Mouse (Mus musculus) megakaryocyte, embryonic 14.5 days (primary cell): ENCODE data around the gene Upk1b. TPM values are rescaled to one million over a fixed set of nuclear protein-coding genes. Genes with fewer than 3 reads are reported as not detected.

ENCODE experiments used
- H3K27me3 ChIP-seq: replicated peaks from 2 replicates; pipeline ENCODE3; 2012; ENCODE audit warnings: inconsistent platforms
- H3K36me3 ChIP-seq: replicated peaks from 2 replicates; pipeline ENCODE3; 2012; ENCODE audit warnings: low read length, inconsistent platforms, mixed read lengths
- H3K4me1 ChIP-seq: 2 replicates; pipeline ENCODE4 v1.6.1; 2012; ENCODE audit warnings: inconsistent platforms
- H3K4me3 ChIP-seq: replicated peaks from 2 replicates; pipeline ENCODE3; 2012; ENCODE audit warnings: moderate library complexity, mild to moderate bottlenecking, inconsistent platforms
- H3K9me3 ChIP-seq: 2 replicates; pipeline ENCODE4 v1.6.1; 2012; ENCODE audit warnings: inconsistent platforms
- FLI1 ChIP-seq: IDR thresholded peaks from 2 replicates; pipeline ENCODE4 v1.6.1; 2012; ENCODE audit warnings: low read length, inconsistent platforms, mixed read lengths
- GATA1 ChIP-seq: IDR thresholded peaks from 3 replicates; pipeline ENCODE4 v1.6.1; 2012; ENCODE audit warnings: mixed read lengths, low read length, inconsistent platforms, borderline replicate concordance
- polyA plus RNA-seq: library from polyadenylated mRNA; stranded (reverse); fragments of >175 nt; gene quantifications from 2 replicates; pipeline ENCODE4 v1.2.3, GENCODE M21; 2012; ENCODE audit warnings: low replicate concordance; ENCODE audit not compliant: insufficient read depth

The Upk1b gene
- polyA plus RNA-seq, 1 experiment, result not detected

GRCm38 (mm10) chr16:38766671-38767070, 33.5 kb downstream of the Upk1b start:
- TF ChIP-seq GATA1 (no peak), FLI1 (no peak)
- no peaks in the 10 kb centered on the region for H3K9me3 ChIP-seq
- no peaks in the 10 kb centered on the region; the same call in 1 of the 2 replicates for H3K4me1 ChIP-seq
- H3K27me3 ChIP-seq, result peaks cover 3% of the 10 kb centered on the region
- H3K36me3 ChIP-seq, result no peaks in the 10 kb centered on the region
- no peak overlapping the region for H3K4me3 ChIP-seq

- peaks cover 3% of the 10 kb centered on the region for H3K27me3 ChIP-seq
- H3K9me3 ChIP-seq, result no peaks in the 10 kb centered on the region; the same call in 1 of the 2 replicates
These were observed 36.6 kb downstream of the Upk1b start for GRCm38 (mm10) chr16:38763508-38763907.

GRCm38 (mm10) chr16:38762401-38762800, 37.7 kb downstream of the Upk1b start:
- H3K4me1 ChIP-seq, result peaks cover 11% of the 10 kb centered on the region; the same call in 1 of the 2 replicates
- H3K27me3 ChIP-seq, result peaks cover 3% of the 10 kb centered on the region
- no peaks in the 10 kb centered on the region for H3K36me3 ChIP-seq
- no peaks in the 10 kb centered on the region; the same call in 1 of the 2 replicates for H3K9me3 ChIP-seq
- TF ChIP-seq GATA1 (no peak), FLI1 (no peak)
- no peak overlapping the region for H3K4me3 ChIP-seq

More at GRCm38 (mm10) chr16:38763508-38763907, 36.6 kb downstream of the Upk1b start:
- Histone ChIP-seq H3K36me3 (no peaks in the 10 kb centered on the region), H3K4me3 (no peak overlapping the region), H3K4me1 (peaks cover 8% of the 10 kb centered on the region; the same call in 1 of the 2 replicates)
- TF ChIP-seq FLI1, result no peak
- TF ChIP-seq GATA1, result no peak

GRCm38 (mm10) chr16:38761972-38762371, 38.2 kb downstream of the Upk1b start:
- peaks cover 14% of the 10 kb centered on the region for H3K4me1 ChIP-seq
- H3K9me3 ChIP-seq, result no peaks in the 10 kb centered on the region; the same call in 1 of the 2 replicates
- H3K36me3 ChIP-seq, result no peaks in the 10 kb centered on the region
- H3K4me3 ChIP-seq, result no peak overlapping the region
- no peak for TF ChIP-seq GATA1
- TF ChIP-seq FLI1, result no peak
- peaks cover 3% of the 10 kb centered on the region for H3K27me3 ChIP-seq

- Histone ChIP-seq H3K9me3 (no peaks in the 10 kb centered on the region; the same call in 1 of the 2 replicates), H3K36me3 (no peaks in the 10 kb centered on the region), H3K4me3 (no peak overlapping the region), H3K27me3 (peaks cover 3% of the 10 kb centered on the region), H3K4me1 (peaks cover 25% of the 10 kb centered on the region)
- TF ChIP-seq GATA1 (no peak), FLI1 (no peak)
These were observed 39.2 kb downstream of the Upk1b start for GRCm38 (mm10) chr16:38760834-38761375.

- Histone ChIP-seq H3K4me3 (no peak overlapping the region), H3K27me3 (peaks cover 3% of the 10 kb centered on the region), H3K36me3 (no peaks in the 10 kb centered on the region), H3K9me3 (no peaks in the 10 kb centered on the region; the same call in 1 of the 2 replicates), H3K4me1 (peaks cover 31% of the 10 kb centered on the region)
- TF ChIP-seq GATA1 (no peak), FLI1 (no peak)
These were observed 39.9 kb downstream of the Upk1b start for GRCm38 (mm10) chr16:38760239-38760638.

- Histone ChIP-seq H3K27me3 (peaks cover 9% of the 10 kb centered on the region), H3K4me3 (no peak overlapping the region), H3K36me3 (no peaks in the 10 kb centered on the region), H3K4me1 (peaks cover 31% of the 10 kb centered on the region), H3K9me3 (no peaks in the 10 kb centered on the region; the same call in 1 of the 2 replicates)
- TF ChIP-seq GATA1 (no peak), FLI1 (no peak)
These were observed 41.8 kb downstream of the Upk1b start for GRCm38 (mm10) chr16:38758104-38758861.

- Histone ChIP-seq H3K4me3 (no peak overlapping the region), H3K4me1 (peaks cover 31% of the 10 kb centered on the region), H3K27me3 (peaks cover 13% of the 10 kb centered on the region), H3K36me3 (no peaks in the 10 kb centered on the region), H3K9me3 (no peaks in the 10 kb centered on the region; the same call in 1 of the 2 replicates)
- TF ChIP-seq FLI1 (no peak), GATA1 (no peak)
These were observed 42.5 kb downstream of the Upk1b start for GRCm38 (mm10) chr16:38757626-38758025.

GRCm38 (mm10) chr16:38756572-38756971, 43.6 kb downstream of the Upk1b start:
- Histone ChIP-seq H3K27me3 (peaks cover 17% of the 10 kb centered on the region), H3K9me3 (no peaks in the 10 kb centered on the region; the same call in 1 of the 2 replicates), H3K4me3 (peak overlapping the region; percentile 71), H3K4me1 (peaks cover 31% of the 10 kb centered on the region), H3K36me3 (no peaks in the 10 kb centered on the region)
- no peak for TF ChIP-seq GATA1
- TF ChIP-seq FLI1, result no peak

GRCm38 (mm10) chr16:38756177-38756503, 44.0 kb downstream of the Upk1b start:
- Histone ChIP-seq H3K4me1 (peaks cover 31% of the 10 kb centered on the region), H3K36me3 (no peaks in the 10 kb centered on the region), H3K27me3 (peaks cover 17% of the 10 kb centered on the region), H3K4me3 (peak overlapping the region; percentile 71), H3K9me3 (no peaks in the 10 kb centered on the region; the same call in 1 of the 2 replicates)
- no peak for TF ChIP-seq GATA1
- TF ChIP-seq FLI1, result no peak
